In the genomic region with DNA sequence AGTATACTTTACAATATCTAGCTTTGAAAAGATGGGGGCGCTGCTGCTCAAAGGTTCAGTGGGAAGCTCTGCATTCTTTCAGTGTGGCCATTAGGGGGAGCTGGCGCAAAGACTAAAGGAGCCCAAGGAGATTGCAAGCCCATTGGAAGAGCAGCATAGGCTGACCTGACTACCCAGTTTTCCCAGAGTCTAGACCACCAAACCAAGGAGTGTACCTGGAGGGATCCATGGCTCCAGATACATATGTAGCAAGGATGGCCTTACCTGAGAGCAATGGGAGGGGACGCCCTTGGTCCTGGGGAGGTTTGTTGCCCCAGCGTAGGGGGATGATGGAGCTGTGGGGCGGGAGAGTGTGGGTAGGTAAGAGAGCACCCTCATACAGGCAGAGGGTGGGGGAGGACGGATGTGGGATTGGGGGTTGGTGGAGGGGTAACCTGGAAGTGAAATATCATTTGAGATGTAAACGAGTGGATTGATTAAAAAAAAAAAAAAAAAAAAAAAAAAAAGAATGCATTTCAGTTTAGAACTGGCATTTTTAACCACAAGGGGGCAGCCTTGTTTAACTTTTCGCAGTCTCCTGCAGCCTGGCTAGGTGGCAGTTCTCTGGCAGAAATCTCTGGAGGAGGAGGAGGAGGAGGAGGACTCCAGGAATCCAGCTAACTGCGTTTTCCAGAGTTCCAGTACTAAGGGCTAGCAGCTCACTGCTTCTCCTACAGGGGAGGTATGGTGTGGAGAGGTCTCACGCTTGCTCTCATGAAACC, we compare ENCODE assay signal across 8 mouse cellular contexts. TPM values are rescaled to one million over a fixed set of nuclear protein-coding genes. Genes with fewer than 3 reads are reported as not detected.
DNase-seq lines count a peak whose midpoint lies in the region; ATAC-seq and TF ChIP-seq lines count a peak whose summit lies in the region.

No protein-coding gene starts in this region.

- H3K4me1 ChIP-seq in ES-Bruce4 (ENCODE audit: control insufficient read depth, insufficient read depth, low read length) = no peaks in the 10 kb centered on the region
- no peaks in the 10 kb centered on the region for H3K4me1 ChIP-seq in heart, postnatal 0 days (ENCODE audit: control insufficient read depth, insufficient read depth)
- H3K4me1 ChIP-seq in liver, embryonic 15.5 days (replicated peaks) = peaks cover 3% of the 10 kb centered on the region
- peaks cover 7% of the 10 kb centered on the region; the same call in 1 of the 2 replicates for H3K4me1 ChIP-seq in neural tube, embryonic 13.5 days (replicated peaks)
- peaks cover 8% of the 10 kb centered on the region; the same call in 1 of the 2 replicates for H3K4me1 ChIP-seq in testis, adult 2 months (ENCODE audit: control insufficient read depth, insufficient read depth, low read length)

- ATAC-seq in erythroid progenitor cell, adult 5-6 weeks (replicated peaks; ENCODE audit: low FRiP score, poor library complexity, severe bottlenecking) = peak; percentile 96
- peak; percentile 82 for ATAC-seq in heart, postnatal 0 days (ENCODE audit: insufficient read depth, low read depth)
- peak; percentile 82 for ATAC-seq in liver, embryonic 15.5 days (ENCODE audit: insufficient read depth)
- ATAC-seq in neural tube, embryonic 13.5 days (ENCODE audit: low read depth) = peak; percentile 90

- H3K4me2 ChIP-seq in heart, postnatal 0 days (ENCODE audit: low read depth, low read length) = 0 out of 2 replicates have a peak overlapping the region, but pooled peaks have one; percentile 28
- peak overlapping the region; percentile 55 for H3K4me2 ChIP-seq in liver, embryonic 15.5 days
- H3K4me2 ChIP-seq in neural tube, embryonic 13.5 days = peak overlapping the region; percentile 46

- 21% methylated on average over 10 of the region's 10 CpGs for WGBS in heart, postnatal 0 days
- 21% methylated on average over 10 of the region's 10 CpGs for WGBS in liver, embryonic 15.5 days (ENCODE audit: insufficient replicate concordance)
- 25% methylated on average over 10 of the region's 10 CpGs for WGBS in neural tube, embryonic 13.5 days

- H3K9ac ChIP-seq in ES-Bruce4 (ENCODE audit: low read depth, poor library complexity, severe bottlenecking) = no peak overlapping the region
- H3K9ac ChIP-seq in heart, postnatal 0 days (replicated peaks; ENCODE audit: low read depth, low read length) = no peak overlapping the region
- no peak overlapping the region for H3K9ac ChIP-seq in liver, embryonic 15.5 days
- peak overlapping the region; percentile 50; the same call in 1 of the 2 replicates for H3K9ac ChIP-seq in neural tube, embryonic 13.5 days

- H3K4me3 ChIP-seq in ES-Bruce4 (ENCODE audit: low read depth, low read length) = peak overlapping the region; percentile 64
- no peak overlapping the region for H3K4me3 ChIP-seq in heart, postnatal 0 days (ENCODE audit: low read depth, low read length)
- no peak overlapping the region for H3K4me3 ChIP-seq in liver, embryonic 15.5 days (replicated peaks)
- H3K4me3 ChIP-seq in neural tube, embryonic 13.5 days = no peak overlapping the region
- H3K4me3 ChIP-seq in testis, adult 2 months (ENCODE audit: control insufficient read depth, low read depth, low read length) = no peak overlapping the region

- H3K27me3 ChIP-seq in ES-Bruce4 (ENCODE audit: control insufficient read depth, insufficient read depth, low read length, poor library complexity, severe bottlenecking) = no peaks in the 10 kb centered on the region
- H3K27me3 ChIP-seq in heart, postnatal 0 days (ENCODE audit: control insufficient read depth, insufficient read depth, low read length) = no peaks in the 10 kb centered on the region
- H3K27me3 ChIP-seq in liver, embryonic 15.5 days = peaks cover 32% of the 10 kb centered on the region
- H3K27me3 ChIP-seq in neural tube, embryonic 13.5 days = no peaks in the 10 kb centered on the region
- H3K27me3 ChIP-seq in testis, adult 2 months (ENCODE audit: control insufficient read depth, insufficient read depth, low read length) = no peaks in the 10 kb centered on the region

- no peak for TF ChIP-seq POLR2A in ES-Bruce4 (IDR thresholded peaks at IDR 0.05; ENCODE audit: insufficient read depth, low read length)
- no peak for TF ChIP-seq POLR2A in testis, adult 2 months (IDR thresholded peaks at IDR 0.05; ENCODE audit: control insufficient read depth, low read depth, low read length)

- H3K9me3 ChIP-seq in ES-Bruce4 (replicated peaks; ENCODE audit: control insufficient read depth, insufficient read depth, low read length, poor library complexity, severe bottlenecking) = no peaks in the 10 kb centered on the region
- H3K9me3 ChIP-seq in heart, postnatal 0 days (replicated peaks; ENCODE audit: control insufficient read depth, low read length) = no peaks in the 10 kb centered on the region
- no peaks in the 10 kb centered on the region for H3K9me3 ChIP-seq in liver, embryonic 15.5 days (replicated peaks)
- H3K9me3 ChIP-seq in neural tube, embryonic 13.5 days = no peaks in the 10 kb centered on the region

- no peaks in the 10 kb centered on the region for H3K36me3 ChIP-seq in ES-Bruce4 (ENCODE audit: control insufficient read depth, insufficient read depth, low read length, poor library complexity, severe bottlenecking)
- H3K36me3 ChIP-seq in heart, postnatal 0 days (replicated peaks; ENCODE audit: control insufficient read depth, insufficient read depth, low read length) = no peaks in the 10 kb centered on the region
- H3K36me3 ChIP-seq in liver, embryonic 15.5 days (replicated peaks) = no peaks in the 10 kb centered on the region
- H3K36me3 ChIP-seq in neural tube, embryonic 13.5 days = no peaks in the 10 kb centered on the region
- H3K36me3 ChIP-seq in testis, adult 2 months (ENCODE audit: control insufficient read depth, insufficient read depth, low read length) = no peaks in the 10 kb centered on the region

- H3K27ac ChIP-seq in ES-Bruce4 (ENCODE audit: insufficient read depth, low read length) = no peak overlapping the region
- no peak overlapping the region for H3K27ac ChIP-seq in heart, postnatal 0 days (ENCODE audit: low read depth)
- H3K27ac ChIP-seq in liver, embryonic 15.5 days (replicated peaks) = no peak overlapping the region
- no peak overlapping the region for H3K27ac ChIP-seq in neural tube, embryonic 13.5 days (replicated peaks)
- H3K27ac ChIP-seq in testis, adult 2 months (ENCODE audit: control insufficient read depth, insufficient read depth, low read depth, low read length) = no peak overlapping the region

- DNase-seq in c-Kit-negative CD71-positive TER-119-positive erythroid progenitor cells, embryonic 14.5 days (ENCODE audit: low read depth, low spot score) = peak; percentile 84
- peak; percentile 80 for DNase-seq in heart, postnatal 0 days (ENCODE audit: low spot score)
- DNase-seq in kidney, postnatal 4 days = peak; percentile 82 to 83

- peak; percentile 79 for TF ChIP-seq CTCF in ES-Bruce4 (IDR thresholded peaks at IDR 0.05; ENCODE audit: low read depth, low read length)
- peak; percentile 86 for TF ChIP-seq CTCF in heart, postnatal 0 days (IDR thresholded peaks at IDR 0.05; ENCODE audit: low read depth)
- TF ChIP-seq CTCF in testis, adult 2 months (IDR thresholded peaks at IDR 0.05; ENCODE audit: control insufficient read depth, insufficient read depth, insufficient replicate concordance, low read depth, low read length) = peak; percentile 29; the same call in 1 of the 2 replicates

- no peak for TF ChIP-seq EP300 in ES-Bruce4 (IDR thresholded peaks at IDR 0.05; ENCODE audit: insufficient read depth, low read depth, low read length)
- TF ChIP-seq EP300 in heart, postnatal 0 days (IDR thresholded peaks at IDR 0.05; ENCODE audit: low read depth) = no peak

RNA-seq across cellular contexts. Expression of gene Tom1l1, which starts 9.5 kb away (rescaled TPM):
- polyA plus RNA-seq in ES-Bruce4 (2011; ENCODE audit: insufficient read depth, insufficient read length, low read depth, missing spikeins) = 91.5 and 93.5 TPM in 2 replicates
- total RNA-seq in erythroid progenitor cell, adult 5-6 weeks (2015; ENCODE audit: low replicate concordance) = 183 and 280 TPM in 2 replicates
- 256 and 270 TPM in 2 replicates for total RNA-seq in erythroid progenitor cell, adult 5-6 weeks (2017; ENCODE audit: low replicate concordance)
- 14.8 and 15.1 TPM in 2 replicates for total RNA-seq in heart, postnatal 0 days (2014; rRNA removed; ENCODE audit: low replicate concordance)
- polyA plus RNA-seq in heart, postnatal 0 days (2015; fragmentation: Nextera tagmentation; extraction: Ambion mirVana) = 16.3 and 21.4 TPM in 2 replicates
- 50.5 and 53.4 TPM in 2 replicates for polyA plus RNA-seq in liver, embryonic 15.5 days (2015; fragmentation: Nextera tagmentation; extraction: Ambion mirVana)
- polyA plus RNA-seq in neural tube, embryonic 13.5 days (2015; fragmentation: Nextera tagmentation; extraction: Ambion mirVana) = 20.7 and 21.4 TPM in 2 replicates
- 3.0 and 3.7 TPM in 2 replicates for polyA plus RNA-seq in testis, adult 2 months (2012; rRNA removed)

RNA-seq across cellular contexts. Expression of gene Cox11, which starts 59.7 kb away (rescaled TPM):
- polyA plus RNA-seq in ES-Bruce4 (2011; ENCODE audit: insufficient read depth, insufficient read length, low read depth, missing spikeins) = 28.1 and 28.3 TPM in 2 replicates
- total RNA-seq in erythroid progenitor cell, adult 5-6 weeks (2015; ENCODE audit: low replicate concordance) = 78.8 and 83.3 TPM in 2 replicates
- total RNA-seq in erythroid progenitor cell, adult 5-6 weeks (2017; ENCODE audit: low replicate concordance) = 48.9 and 82.8 TPM in 2 replicates
- 17.9 and 18.6 TPM in 2 replicates for total RNA-seq in heart, postnatal 0 days (2014; rRNA removed; ENCODE audit: low replicate concordance)
- polyA plus RNA-seq in heart, postnatal 0 days (2015; fragmentation: Nextera tagmentation; extraction: Ambion mirVana) = 32.2 and 32.6 TPM in 2 replicates
- 24.2 and 26.0 TPM in 2 replicates for polyA plus RNA-seq in liver, embryonic 15.5 days (2015; fragmentation: Nextera tagmentation; extraction: Ambion mirVana)
- polyA plus RNA-seq in neural tube, embryonic 13.5 days (2015; fragmentation: Nextera tagmentation; extraction: Ambion mirVana) = 38.5 and 43.4 TPM in 2 replicates
- 18.2 and 18.9 TPM in 2 replicates for polyA plus RNA-seq in testis, adult 2 months (2012; rRNA removed)

RNA-seq across cellular contexts. Expression of gene Stxbp4, which starts 59.8 kb away (rescaled TPM):
- polyA plus RNA-seq in ES-Bruce4 (2011; ENCODE audit: insufficient read depth, insufficient read length, low read depth, missing spikeins) = 12.0 and 13.2 TPM in 2 replicates
- total RNA-seq in erythroid progenitor cell, adult 5-6 weeks (2015; ENCODE audit: low replicate concordance) = 53.0 and 65.4 TPM in 2 replicates
- total RNA-seq in erythroid progenitor cell, adult 5-6 weeks (2017; ENCODE audit: low replicate concordance) = 47.2 and 50.9 TPM in 2 replicates
- 2.9 and 5.2 TPM in 2 replicates for total RNA-seq in heart, postnatal 0 days (2014; rRNA removed; ENCODE audit: low replicate concordance)
- 4.7 and 5.6 TPM in 2 replicates for polyA plus RNA-seq in heart, postnatal 0 days (2015; fragmentation: Nextera tagmentation; extraction: Ambion mirVana)
- polyA plus RNA-seq in liver, embryonic 15.5 days (2015; fragmentation: Nextera tagmentation; extraction: Ambion mirVana) = 6.4 and 6.7 TPM in 2 replicates
- 23.0 and 24.9 TPM in 2 replicates for polyA plus RNA-seq in neural tube, embryonic 13.5 days (2015; fragmentation: Nextera tagmentation; extraction: Ambion mirVana)
- 1.4 TPM in 2 replicates for polyA plus RNA-seq in testis, adult 2 months (2012; rRNA removed)

Comparison
In these comparisons a context has a peak if more than half of its experiments do, and no peak if none do; other contexts are left out.
1. CTCF ChIP-seq: peak in every context shown above with its lines; median percentile 86 in heart, postnatal 0 days; 79 in ES-Bruce4; 29 in testis, adult 2 months.